Mouse (Mus musculus) midbrain, embryonic 12.5 days (tissue): ENCODE measurements around the gene Lin7b. TPM values are rescaled to one million over a fixed set of nuclear protein-coding genes. Genes with fewer than 3 reads are reported as not detected.
"Not testable (repeated sequence)": the region's sequence is repeated elsewhere in the genome, so short reads cannot be mapped to it uniquely, and the experiment has no call there.

Source experiments
- ATAC-seq: fragments of 200-750 bp; cut with Nextera tagmentation; 2 replicates; pipeline ENCODE4 v1.8.0; 2017; ENCODE audit warnings: low read depth, moderate TSS enrichment, moderate library complexity; ENCODE audit not compliant: low FRiP score
- H3K27ac ChIP-seq: fragments of 300-500 bp; sonication (generic); replicated peaks from 2 replicates; pipeline ENCODE4 v1.5.1; 2016; ENCODE audit warnings: mild to moderate bottlenecking
- H3K27me3 ChIP-seq: fragments of 300-500 bp; sonication (generic); 2 replicates; pipeline ENCODE4 v1.6.1; 2016; ENCODE audit warnings: mild to moderate bottlenecking
- H3K36me3 ChIP-seq: fragments of 300-500 bp; sonication (generic); 2 replicates; pipeline ENCODE4 v1.6.1; 2016
- H3K4me1 ChIP-seq: fragments of 300-500 bp; sonication (generic); 2 replicates; pipeline ENCODE4 v1.6.1; 2016
- H3K4me2 ChIP-seq: fragments of 300-500 bp; sonication (generic); replicated peaks from 2 replicates; pipeline ENCODE4 v1.6.1; 2016; ENCODE audit warnings: mild to moderate bottlenecking, moderate library complexity
- H3K4me3 ChIP-seq: fragments of 300-500 bp; sonication (generic); 2 replicates; pipeline ENCODE4 v1.5.1; 2016; ENCODE audit warnings: mild to moderate bottlenecking
- H3K9ac ChIP-seq: fragments of 300-500 bp; sonication (generic); replicated peaks from 2 replicates; pipeline ENCODE4 v1.6.1; 2016; ENCODE audit warnings: mild to moderate bottlenecking, moderate library complexity
- H3K9me3 ChIP-seq: fragments of 300-500 bp; sonication (generic); 2 replicates; pipeline ENCODE4 v1.6.1; 2016; ENCODE audit warnings: mild to moderate bottlenecking
- WGBS: fragments of 180-500 bp; shearing (Covaris S2); methylation state at CpG from one replicate; pipeline ENCODE4 v1.1.7; 2016; 5-methylcytosine and 5-hydroxymethylcytosine counted together
- polyA plus RNA-seq: library from polyadenylated mRNA; unstranded; fragments of >200 nt; fragmentation: Nextera tagmentation; extraction: Ambion mirVana; gene quantifications from 2 replicates; pipeline ENCODE4 v1.2.1, GENCODE M21; 2016

Lin7b gene
- polyA plus RNA-seq, 1 experiment from 2014 or later = 2.9 TPM

GRCm38 (mm10) chr7:45361243-45361804 is 9.1 kb downstream of the Lin7b start:
- Histone ChIP-seq H3K36me3 (peaks cover 19% of the 10 kb centered on the region), H3K9me3 (no peaks in the 10 kb centered on the region), H3K4me3 (peak overlapping the region; percentile 46), H3K4me1 (peaks cover 26% of the 10 kb centered on the region), H3K9ac (peak overlapping the region; percentile 65), H3K4me2 (peak overlapping the region; percentile 81), H3K27ac (peak overlapping the region; percentile 68), H3K27me3 (peaks cover 37% of the 10 kb centered on the region)
- WGBS = under 1% methylated on average over 43 of the region's 43 CpGs
- ATAC-seq = peak; percentile 89

GRCm38 (mm10) chr7:45360404-45361125 is 9.8 kb downstream of the Lin7b start:
- no peak; the same call in 1 of the 2 replicates for ATAC-seq
- Histone ChIP-seq H3K4me2 (peak overlapping the region; percentile 81), H3K4me3 (no peak overlapping the region), H3K9ac (no peak overlapping the region), H3K27me3 (peaks cover 37% of the 10 kb centered on the region), H3K27ac (no peak overlapping the region), H3K9me3 (no peaks in the 10 kb centered on the region), H3K4me1 (peaks cover 21% of the 10 kb centered on the region), H3K36me3 (peaks cover 23% of the 10 kb centered on the region)
- 50% methylated on average over 18 of the region's 18 CpGs for WGBS

DNA sequence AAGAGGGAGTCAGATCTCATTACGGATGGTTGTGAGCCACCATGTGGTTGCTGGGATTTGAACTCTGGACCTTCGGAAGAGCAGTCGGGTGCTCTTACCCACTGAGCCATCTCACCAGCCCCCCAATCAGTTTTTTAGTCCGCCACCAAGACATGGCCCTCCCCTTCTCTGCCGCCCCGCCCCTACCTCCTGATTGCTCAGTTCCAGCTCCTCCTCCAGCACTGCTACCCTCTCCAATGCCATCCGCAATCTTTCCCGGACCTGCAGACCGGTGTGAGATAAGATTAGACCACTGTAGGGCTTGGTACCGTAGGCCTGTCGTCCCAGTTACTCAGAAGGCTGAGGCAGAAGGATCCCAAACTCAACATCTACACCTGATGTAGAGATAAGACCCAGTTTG is 11.3 kb downstream of the Lin7b start:
- not testable (repeated sequence) for H3K9ac ChIP-seq, H3K4me2 ChIP-seq, ATAC-seq, H3K4me3 ChIP-seq, H3K9me3 ChIP-seq, H3K27ac ChIP-seq
- H3K36me3 ChIP-seq = peaks cover 33% of the 10 kb centered on the region
- H3K27me3 ChIP-seq = peaks cover 32% of the 10 kb centered on the region
- peaks cover 16% of the 10 kb centered on the region for H3K4me1 ChIP-seq
- 65% methylated on average over 11 of the region's 11 CpGs for WGBS

- Histone ChIP-seq H3K4me3 (no peak overlapping the region), H3K4me2 (no peak overlapping the region), H3K36me3 (peaks cover 55% of the 10 kb centered on the region), H3K9ac (no peak overlapping the region), H3K9me3 (no peaks in the 10 kb centered on the region), H3K27ac (no peak overlapping the region), H3K4me1 (no peaks in the 10 kb centered on the region), H3K27me3 (peaks cover 6% of the 10 kb centered on the region)
- no peak for ATAC-seq
- WGBS = 62% methylated on average over 13 of the region's 13 CpGs
Observed at GRCm38 (mm10) chr7:45356087-45356486, 14.3 kb downstream of the Lin7b start.

GRCm38 (mm10) chr7:45355318-45356020 is 14.9 kb downstream of the Lin7b start:
- H3K9ac ChIP-seq = no peak overlapping the region
- WGBS = 80% methylated on average over 15 of the region's 15 CpGs
- peaks cover 62% of the 10 kb centered on the region for H3K36me3 ChIP-seq
- no peak overlapping the region for H3K27ac ChIP-seq
- H3K4me2 ChIP-seq = no peak overlapping the region
- no peaks in the 10 kb centered on the region for H3K4me1 ChIP-seq
- no peak overlapping the region for H3K4me3 ChIP-seq
- peaks cover 6% of the 10 kb centered on the region for H3K27me3 ChIP-seq
- no peak for ATAC-seq
- H3K9me3 ChIP-seq = no peaks in the 10 kb centered on the region

- no peaks in the 10 kb centered on the region for H3K27me3 ChIP-seq
- H3K4me3 ChIP-seq = no peak overlapping the region
- H3K4me2 ChIP-seq = no peak overlapping the region
- WGBS = 26% methylated on average over 5 of the region's 5 CpGs
- no peaks in the 10 kb centered on the region for H3K9me3 ChIP-seq
- H3K36me3 ChIP-seq = peaks cover 82% of the 10 kb centered on the region
- H3K27ac ChIP-seq = no peak overlapping the region
- H3K9ac ChIP-seq = no peak overlapping the region
- no peak for ATAC-seq
- H3K4me1 ChIP-seq = no peaks in the 10 kb centered on the region
Observed at GRCm38 (mm10) chr7:45353041-45353440, 17.3 kb downstream of the Lin7b start.

DNA sequence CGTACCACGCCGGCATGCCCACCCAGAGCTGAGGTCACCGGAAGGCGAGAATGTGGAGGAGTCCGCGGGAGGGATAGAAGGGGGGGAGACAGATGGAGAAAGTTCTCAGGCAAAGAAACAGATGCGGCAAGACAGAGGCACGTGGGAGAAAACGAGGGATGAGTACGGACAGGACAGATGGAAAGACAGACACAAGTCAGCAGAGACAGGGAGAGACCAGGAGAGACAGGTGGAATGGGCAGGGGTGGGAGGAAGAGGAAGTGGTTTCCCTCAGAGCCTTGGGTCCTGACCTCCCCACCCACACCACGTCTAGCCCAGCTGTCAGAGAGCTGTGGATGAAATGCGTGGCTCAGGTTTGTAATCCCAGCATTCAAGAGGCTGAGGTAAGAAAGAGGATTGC is 23.5 kb downstream of the Lin7b start:
- Histone ChIP-seq H3K4me1 (no peaks in the 10 kb centered on the region), H3K4me2 (no peak overlapping the region), H3K36me3 (peaks cover 71% of the 10 kb centered on the region), H3K4me3 (no peak overlapping the region), H3K27ac (no peak overlapping the region), H3K9ac (no peak overlapping the region), H3K27me3 (peaks cover 11% of the 10 kb centered on the region; the same call in 1 of the 2 replicates), H3K9me3 (no peaks in the 10 kb centered on the region)
- 83% methylated on average over 13 of the region's 13 CpGs for WGBS
- no peak for ATAC-seq

DNA sequence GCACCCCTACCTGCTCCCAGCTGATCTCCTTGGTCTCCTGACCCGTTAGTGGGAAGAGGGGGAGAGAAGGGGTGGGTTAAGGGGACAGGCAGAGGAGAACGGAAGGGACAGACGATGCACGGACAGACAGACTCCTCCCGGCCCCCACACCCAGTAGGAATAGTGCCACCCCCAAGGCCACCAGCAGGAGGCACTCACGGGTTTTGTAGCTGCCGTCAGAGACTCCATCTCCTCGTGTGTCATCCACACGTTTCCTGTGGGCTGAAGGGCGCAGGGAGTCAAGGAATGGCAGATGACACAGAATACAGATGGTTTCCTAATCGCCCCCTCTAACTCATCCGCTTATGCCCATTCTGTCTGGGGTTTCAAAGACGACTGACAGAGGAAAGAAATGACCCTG is 26.8 kb downstream of the Lin7b start:
- WGBS = 30% methylated on average over 13 of the region's 13 CpGs
- Histone ChIP-seq H3K27ac (no peak overlapping the region), H3K4me2 (no peak overlapping the region), H3K4me3 (no peak overlapping the region), H3K9ac (no peak overlapping the region), H3K27me3 (peaks cover 26% of the 10 kb centered on the region), H3K36me3 (peaks cover 38% of the 10 kb centered on the region), H3K9me3 (no peaks in the 10 kb centered on the region), H3K4me1 (peaks cover 25% of the 10 kb centered on the region)
- no peak for ATAC-seq

DNA sequence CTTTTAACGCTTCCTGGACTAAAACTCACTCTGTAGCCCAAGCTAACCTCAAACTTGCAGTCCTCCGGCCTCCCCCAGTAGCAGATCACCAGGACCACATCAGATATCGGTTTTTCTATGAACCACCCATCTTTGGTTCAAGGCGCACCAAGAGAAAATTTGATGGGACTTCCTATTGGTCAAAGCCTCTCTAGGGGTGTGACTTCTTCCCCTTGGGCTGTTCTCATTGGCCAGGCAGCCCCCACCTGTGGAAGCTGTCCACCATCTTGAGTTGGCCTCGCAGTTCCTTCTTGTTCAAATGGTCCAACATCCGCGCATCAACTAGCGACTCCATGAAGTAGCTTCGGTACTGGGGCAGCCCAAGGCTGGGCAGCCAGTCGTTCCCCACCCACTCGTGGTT is 28.3 kb downstream of the Lin7b start:
- peaks cover 35% of the 10 kb centered on the region for H3K4me1 ChIP-seq
- H3K36me3 ChIP-seq = peaks cover 23% of the 10 kb centered on the region
- no peak overlapping the region for H3K9ac ChIP-seq
- WGBS = 91% methylated on average over 11 of the region's 11 CpGs
- H3K27ac ChIP-seq = no peak overlapping the region
- no peak overlapping the region for H3K4me3 ChIP-seq
- no peak overlapping the region for H3K4me2 ChIP-seq
- H3K27me3 ChIP-seq = peaks cover 37% of the 10 kb centered on the region
- ATAC-seq = no peak
- no peaks in the 10 kb centered on the region for H3K9me3 ChIP-seq

DNA sequence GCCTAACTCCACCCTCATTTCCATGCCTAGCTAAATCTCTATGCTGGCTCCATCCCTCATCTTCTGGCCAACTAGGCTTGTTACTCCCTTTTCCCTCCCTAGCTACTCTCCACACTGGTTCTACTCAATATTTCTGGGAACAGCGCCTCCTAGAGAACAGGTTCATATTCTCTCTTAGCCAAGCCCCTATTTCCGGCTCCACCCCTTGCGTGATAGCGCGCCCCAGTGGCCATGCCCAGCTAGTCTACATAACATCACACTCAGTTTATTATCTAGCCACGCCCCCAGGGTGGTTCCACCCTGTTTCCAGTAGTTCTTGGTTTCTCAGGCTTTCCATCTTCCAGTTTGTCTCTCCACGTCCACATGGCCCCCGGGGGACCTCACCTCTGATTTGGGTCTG is 29.1 kb downstream of the Lin7b start:
- H3K4me1 ChIP-seq = peaks cover 35% of the 10 kb centered on the region
- peaks cover 45% of the 10 kb centered on the region for H3K27me3 ChIP-seq
- no peaks in the 10 kb centered on the region for H3K9me3 ChIP-seq
- H3K4me3 ChIP-seq = no peak overlapping the region
- no peak overlapping the region for H3K9ac ChIP-seq
- peak overlapping the region; percentile 86; the same call in 1 of the 2 replicates for H3K4me2 ChIP-seq
- WGBS = 4% methylated on average over 8 of the region's 8 CpGs
- H3K27ac ChIP-seq = no peak overlapping the region
- peaks cover 16% of the 10 kb centered on the region for H3K36me3 ChIP-seq
- ATAC-seq = no peak

DNA sequence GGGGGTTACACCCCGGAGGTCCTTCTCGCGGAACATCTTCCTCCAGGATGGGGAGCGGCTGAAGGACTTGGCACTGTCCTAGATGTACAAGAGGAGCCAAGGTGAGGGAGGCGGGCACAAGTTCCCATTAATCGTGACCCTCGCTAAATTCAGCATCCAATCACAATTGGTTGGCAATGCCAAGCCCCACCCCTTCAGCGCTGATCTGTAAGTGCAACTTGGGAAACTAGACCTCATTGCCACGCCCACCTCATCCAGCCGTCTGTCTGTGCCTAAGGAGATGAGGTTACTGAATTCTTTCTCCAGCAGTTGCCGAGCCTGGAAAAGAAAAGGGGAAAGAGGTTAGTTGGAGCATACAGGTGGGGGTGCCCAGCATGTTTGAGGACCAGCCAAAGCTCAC is 29.7 kb downstream of the Lin7b start:
- Histone ChIP-seq H3K4me3 (peak overlapping the region; percentile 52), H3K27ac (no peak overlapping the region), H3K9ac (no peak overlapping the region), H3K36me3 (peaks cover 9% of the 10 kb centered on the region), H3K4me1 (peaks cover 35% of the 10 kb centered on the region), H3K27me3 (peaks cover 51% of the 10 kb centered on the region), H3K4me2 (peak overlapping the region; percentile 86), H3K9me3 (no peaks in the 10 kb centered on the region)
- no peak for ATAC-seq
- 4% methylated on average over 11 of the region's 11 CpGs for WGBS

DNA sequence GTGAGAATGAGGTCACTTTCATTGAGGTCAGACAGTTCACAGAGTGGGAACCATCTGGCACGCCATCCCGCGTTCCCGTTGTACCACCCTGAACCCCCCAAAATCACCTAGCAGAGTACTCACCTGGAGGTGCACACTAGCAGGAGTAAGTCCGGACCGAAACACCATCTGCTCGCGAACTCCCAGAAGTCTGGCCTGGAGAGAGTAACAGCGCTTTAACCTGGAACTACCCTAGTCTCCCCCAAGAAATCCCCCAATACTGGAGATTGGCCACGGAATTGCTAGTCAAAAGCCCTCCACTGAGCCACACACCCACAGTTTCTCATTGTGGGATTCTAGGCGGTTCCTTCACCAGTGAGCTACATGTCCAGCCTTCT is 30.3 kb downstream of the Lin7b start:
- no peak for ATAC-seq
- H3K4me3 ChIP-seq = peak overlapping the region; percentile 52
- peak overlapping the region; percentile 86 for H3K4me2 ChIP-seq
- H3K27ac ChIP-seq = no peak overlapping the region
- 2% methylated on average over 11 of the region's 11 CpGs for WGBS
- H3K9me3 ChIP-seq = no peaks in the 10 kb centered on the region
- 0 out of 2 replicates have a peak overlapping the region, but pooled peaks have one; percentile 68 for H3K9ac ChIP-seq
- peaks cover 56% of the 10 kb centered on the region for H3K27me3 ChIP-seq
- H3K36me3 ChIP-seq = peaks cover 3% of the 10 kb centered on the region; the same call in 1 of the 2 replicates
- H3K4me1 ChIP-seq = peaks cover 35% of the 10 kb centered on the region
